Mouse (Mus musculus) liver, postnatal 0 days (tissue): Measurements from ENCODE around the gene Lrriq4.

Experiments
- CTCF ChIP-seq: sonication (generic); IDR thresholded peaks from 2 replicates; pipeline ENCODE4 v1.5.1; 2016; ENCODE audit warnings: antibody characterized with exemption, low read depth
- EP300 ChIP-seq: IDR thresholded peaks from 2 replicates; pipeline ENCODE4 v1.6.1; 2016; ENCODE audit warnings: antibody characterized with exemption, low read depth, mild to moderate bottlenecking

- TF ChIP-seq CTCF: no peak
- no peak for TF ChIP-seq EP300
Observed at GRCm38 (mm10) chr3:30710191-30710590, 65.9 kb downstream of the Lrriq4 start.
